Mouse (Mus musculus) monocyte, adult 5-6 weeks (primary cell): ENCODE measurements around the gene Dynlt1f. TPM values are rescaled to one million over a fixed set of nuclear protein-coding genes. Genes with fewer than 3 reads are reported as not detected.

Experiments used
- total RNA-seq: library from RNA; stranded (forward); fragments of 200-1000, 200-491, 200-594 nt; gene quantifications from 3 replicates; pipeline ENCODE4 v1.2.3, GENCODE M21; 2017

Dynlt1f gene
- total RNA-seq, 1 experiment from 2014 or later: 31.2 TPM

Other genes with a start within 250 kb of the Dynlt1f start
- gene Dynlt1b, start 225.8 kb downstream of the Dynlt1f start, total RNA-seq: 93.0 to 145 TPM (median 122 TPM) in 3 replicates
- gene Dynlt1c, start 54.2 kb downstream of the Dynlt1f start, total RNA-seq: 13.5 to 33.0 TPM (median 22.2 TPM) in 3 replicates
- 92.4 to 237 TPM (median 127 TPM) in 3 replicates for gene Sytl3, start 3.2 kb upstream of the Dynlt1f start, total RNA-seq
- gene Ezr, start 126.9 kb upstream of the Dynlt1f start, total RNA-seq: 389 to 480 TPM (median 421 TPM) in 3 replicates